Comparison of ENCODE assay signal across 15 mouse cellular contexts in genomic region chr13:100751402-100751801, GRCm38 (mm10). TPM values are rescaled to one million over a fixed set of nuclear protein-coding genes. Genes with fewer than 3 reads are reported as not detected.
"Had no signal": no experiment of that assay in that cellular context is flagged by ENCODE, and none has a peak within 500 bp of the region (broad histone marks: within the 10 kb centered on the region; RNA-seq: fewer than 3 reads in every experiment).

No protein-coding gene starts in this region.

- H3K27ac ChIP-seq: limb, embryonic 12.5 days; midbrain, embryonic 15.5 days; neural tube, embryonic 12.5 days; stomach, embryonic 15.5 days had no signal

- H3K9me3 ChIP-seq: limb, embryonic 12.5 days; midbrain, embryonic 15.5 days; neural tube, embryonic 12.5 days; stomach, embryonic 15.5 days had no signal

- H3K4me2 ChIP-seq: limb, embryonic 12.5 days; midbrain, embryonic 11.5 days; midbrain, embryonic 15.5 days; neural tube, embryonic 12.5 days; stomach, embryonic 15.5 days had no signal

- H3K9ac ChIP-seq: limb, embryonic 12.5 days; midbrain, embryonic 15.5 days; neural tube, embryonic 12.5 days; stomach, embryonic 15.5 days had no signal

- DNase-seq: kidney, adult 8-10 months; kidney, postnatal 25 days; layer of hippocampus, adult 9-11 months; layer of hippocampus, postnatal 36 days; lung, postnatal 36 days; thymus, adult 2 months; thymus, postnatal 25 days had no signal

- ATAC-seq: intestine, postnatal 0 days; midbrain, embryonic 15.5 days had no signal

- H3K4me3 ChIP-seq: limb, embryonic 12.5 days; midbrain, embryonic 15.5 days; neural tube, embryonic 12.5 days; stomach, embryonic 15.5 days had no signal

- H3K36me3 ChIP-seq: limb, embryonic 12.5 days; midbrain, embryonic 15.5 days; neural tube, embryonic 12.5 days; stomach, embryonic 15.5 days had no signal

- H3K27me3 ChIP-seq: limb, embryonic 12.5 days; midbrain, embryonic 15.5 days; neural tube, embryonic 12.5 days; stomach, embryonic 15.5 days had no signal

- H3K4me1 ChIP-seq: limb, embryonic 12.5 days; midbrain, embryonic 15.5 days; neural tube, embryonic 12.5 days; stomach, embryonic 15.5 days had no signal

RNA-seq across cellular contexts. Expression of gene Cenph, which starts 24.3 kb away (rescaled TPM):
- total RNA-seq: layer of hippocampus, adult 18-20 months; liver, adult 2 months had no signal
